Mouse (Mus musculus): ENCODE measurements around the gene Rbm39. TPM values are rescaled to one million over a fixed set of nuclear protein-coding genes. Genes with fewer than 3 reads are reported as not detected.
"Not testable (repeated sequence)": the region's sequence is repeated elsewhere in the genome, so short reads cannot be mapped to it uniquely, and the experiment has no call there.

Gene Rbm39
- polyA plus RNA-seq, 1 experiment: 203 TPM

- peak in 1 of 2 experiments; percentile 27 for DNase-seq (ENCODE audit: extremely low spot score in 1 of 2, low spot score in 1 of 2)
Measured at GRCm38 (mm10) chr2:156180824-156181590, 969 bp upstream of the Rbm39 start.

- no peak for DNase-seq (ENCODE audit: extremely low spot score in 1 of 2, low spot score in 1 of 2)
Measured at GRCm38 (mm10) chr2:156179796-156180093, 293 bp downstream of the Rbm39 start.

GRCm38 (mm10) chr2:156179046-156179795 lies 817 bp downstream of the Rbm39 start:
- DNase-seq (ENCODE audit: extremely low spot score in 1 of 2, low spot score in 1 of 2): peak; percentile 28 to 75

- DNase-seq (ENCODE audit: extremely low spot score in 1 of 2, low spot score in 1 of 2): no peak
Measured at GRCm38 (mm10) chr2:156177651-156178050, 2.4 kb downstream of the Rbm39 start.

- DNase-seq (ENCODE audit: extremely low spot score in 1 of 2, low spot score in 1 of 2): no peak
Measured at GRCm38 (mm10) chr2:156177079-156177478, 3.0 kb downstream of the Rbm39 start.

GRCm38 (mm10) chr2:156166557-156166956 lies 13.5 kb downstream of the Rbm39 start:
- DNase-seq (ENCODE audit: extremely low spot score in 1 of 2, low spot score in 1 of 2): no peak

GRCm38 (mm10) chr2:156165478-156165877 lies 14.6 kb downstream of the Rbm39 start:
- DNase-seq (ENCODE audit: extremely low spot score in 1 of 2, low spot score in 1 of 2): no peak

GRCm38 (mm10) chr2:156151538-156151937 lies 28.5 kb downstream of the Rbm39 start:
- no peak for DNase-seq (ENCODE audit: extremely low spot score in 1 of 2, low spot score in 1 of 2)

GRCm38 (mm10) chr2:156147316-156147915 lies 32.6 kb downstream of the Rbm39 start:
- no peak for DNase-seq (ENCODE audit: extremely low spot score in 1 of 2, low spot score in 1 of 2)

GRCm38 (mm10) chr2:156146272-156146989 lies 33.6 kb downstream of the Rbm39 start:
- DNase-seq (ENCODE audit: extremely low spot score in 1 of 2, low spot score in 1 of 2): no peak

- no peak for DNase-seq (ENCODE audit: extremely low spot score in 1 of 2, low spot score in 1 of 2)
Measured at GRCm38 (mm10) chr2:156145486-156146130, 34.4 kb downstream of the Rbm39 start.

- DNase-seq (ENCODE audit: extremely low spot score in 1 of 2, low spot score in 1 of 2): peak; percentile 74 to 95
Measured at GRCm38 (mm10) chr2:156143953-156144724, 35.9 kb downstream of the Rbm39 start, which contains the start of the genes Romo1 and Nfs1. Gene Romo1 (plus strand): TSS chr2:156144039. Gene Nfs1 (minus strand): TSS chr2:156144186.

GRCm38 (mm10) chr2:156143367-156143766 lies 36.7 kb downstream of the Rbm39 start:
- DNase-seq (ENCODE audit: extremely low spot score in 1 of 2, low spot score in 1 of 2): no peak

- no peak for DNase-seq (ENCODE audit: extremely low spot score in 1 of 2, low spot score in 1 of 2)
Measured at GRCm38 (mm10) chr2:156142820-156143219, 37.2 kb downstream of the Rbm39 start.

- DNase-seq (ENCODE audit: extremely low spot score in 1 of 2, low spot score in 1 of 2): no peak
Measured at GRCm38 (mm10) chr2:156135695-156136094, 44.3 kb downstream of the Rbm39 start.

- no peak for DNase-seq (ENCODE audit: extremely low spot score in 1 of 2, low spot score in 1 of 2)
Measured at GRCm38 (mm10) chr2:156134161-156134560, 45.9 kb downstream of the Rbm39 start.

- DNase-seq (ENCODE audit: extremely low spot score in 1 of 2, low spot score in 1 of 2): no peak
Measured at GRCm38 (mm10) chr2:156126992-156127391, 53.0 kb downstream of the Rbm39 start, which contains the start of gene Gm28036. Gene Gm28036 (minus strand): TSS chr2:156127092.

GRCm38 (mm10) chr2:156123731-156124130 lies 56.3 kb downstream of the Rbm39 start:
- DNase-seq (ENCODE audit: extremely low spot score in 1 of 2, low spot score in 1 of 2): no peak

- no peak for DNase-seq (ENCODE audit: extremely low spot score in 1 of 2, low spot score in 1 of 2)
Measured at GRCm38 (mm10) chr2:156119566-156119965, 60.5 kb downstream of the Rbm39 start.

GRCm38 (mm10) chr2:156112080-156112423 lies 68.0 kb downstream of the Rbm39 start:
- not testable (repeated sequence) for DNase-seq (ENCODE audit: extremely low spot score in 1 of 2, low spot score in 1 of 2)

Measured in frontal cortex, adult 2 months (tissue).